Mouse (Mus musculus): ENCODE measurements around the gene Bnipl.

The Bnipl gene

DNA sequence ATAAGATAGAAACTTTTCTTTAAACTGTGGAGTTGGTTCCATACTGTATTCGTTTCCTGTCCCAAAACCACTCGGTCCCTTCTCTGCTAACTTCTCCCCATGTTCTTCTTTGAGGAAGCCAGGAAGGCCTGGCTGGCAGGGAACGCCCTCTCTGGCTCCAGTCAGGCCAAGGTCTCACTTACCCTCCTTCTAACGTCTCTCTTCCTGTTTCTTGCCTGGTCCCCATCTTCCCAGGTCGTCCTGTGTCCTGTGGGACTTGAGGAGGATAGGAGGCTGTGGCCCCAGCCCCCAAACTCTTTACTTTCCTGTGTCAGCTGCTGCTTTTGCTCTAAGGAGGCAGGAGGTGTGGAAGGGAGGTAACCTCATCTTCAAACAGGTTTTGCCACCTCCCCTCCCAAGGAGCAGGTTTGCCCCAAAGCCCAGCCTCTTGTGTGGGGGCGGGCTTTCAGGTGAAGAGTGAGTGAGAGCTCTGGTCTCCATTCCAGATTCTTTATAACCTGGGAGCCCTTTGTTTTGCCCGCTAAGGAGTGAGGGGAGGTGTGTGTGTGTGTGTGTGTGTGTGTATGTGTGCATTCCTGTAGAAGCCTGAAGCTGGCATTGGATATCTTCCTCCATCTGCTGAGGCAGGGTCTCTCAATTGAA lies at the start of gene Bnipl:
Gene Bnipl, minus strand, starts transcription at position 411 of the 642 bp plus-strand sequence.
- no peak for DNase-seq

DNA sequence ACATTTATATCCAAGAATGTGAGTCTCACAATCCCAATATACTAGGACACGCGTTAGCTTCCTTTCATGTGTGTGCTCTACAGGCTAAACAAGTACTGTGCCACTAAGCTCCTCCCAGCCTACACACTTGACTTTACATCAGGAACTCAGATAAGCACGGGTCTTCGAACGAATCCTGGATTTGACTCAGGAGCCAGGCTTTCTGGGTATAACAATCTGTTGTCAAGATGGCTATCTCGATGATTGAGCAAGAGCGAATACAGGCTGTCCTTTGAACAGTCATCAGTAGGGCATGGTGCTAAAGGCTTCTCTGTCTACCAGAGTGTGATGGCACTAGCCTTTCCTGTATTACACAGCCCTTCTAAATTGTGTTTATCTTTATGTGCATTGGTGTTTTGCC lies 47.0 kb upstream of the Bnipl start:
- no peak for DNase-seq

DNA sequence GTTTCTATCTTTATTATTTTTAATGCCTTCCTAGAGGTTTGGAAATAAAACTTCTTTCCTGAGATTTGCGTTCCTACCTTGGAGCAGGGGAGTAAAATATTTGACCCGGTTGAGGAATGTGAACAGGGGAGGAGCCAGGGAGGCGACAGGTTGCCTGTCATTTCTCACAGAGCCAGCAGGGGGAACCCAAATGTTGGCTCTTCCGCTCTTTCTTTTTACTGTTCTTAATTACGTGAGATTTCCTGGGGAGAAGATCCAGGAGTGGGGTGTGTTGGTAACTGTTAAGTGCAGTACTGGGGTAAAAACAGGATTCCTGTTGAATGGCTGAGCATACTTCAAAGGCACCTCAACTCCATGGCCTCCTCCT lies 45.1 kb upstream of the Bnipl start:
- peak; percentile 70 to 76 for DNase-seq

DNA sequence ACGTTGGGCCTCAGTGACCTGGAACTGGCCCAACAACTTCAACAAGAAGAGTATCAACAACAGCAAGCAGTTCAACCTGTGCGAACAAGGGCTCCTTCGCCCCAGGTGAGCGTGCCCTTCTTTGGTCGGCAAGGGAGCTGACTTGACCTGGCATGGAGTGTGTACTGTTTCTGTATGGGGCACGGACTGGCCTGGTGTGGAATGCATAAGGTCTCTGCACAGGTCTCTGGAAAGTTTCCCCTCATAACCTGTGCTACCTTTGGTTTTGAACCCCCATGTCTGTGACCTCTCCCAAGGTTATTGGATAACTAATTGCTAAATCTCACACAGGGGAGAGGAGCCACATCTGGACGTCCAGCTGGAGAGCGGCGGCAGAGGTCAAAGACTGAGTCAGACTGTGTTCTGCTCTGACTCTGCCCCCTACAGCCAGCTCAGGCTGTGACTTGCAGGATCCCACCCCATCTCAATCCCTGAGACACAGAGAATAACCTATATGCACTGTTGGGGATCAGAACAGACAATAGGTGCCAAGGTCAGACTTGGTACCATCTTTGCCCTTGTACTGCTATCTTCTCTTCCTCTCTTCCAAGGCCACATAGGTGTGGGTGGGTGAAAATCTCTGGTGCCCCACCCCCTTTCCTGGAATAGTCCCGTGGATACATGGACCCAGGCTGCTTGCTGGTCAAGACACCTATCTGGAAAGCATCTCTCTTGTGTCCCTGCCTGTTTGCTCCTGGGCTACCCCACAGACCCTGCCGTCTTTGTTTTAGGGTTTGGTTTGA lies 44.5 kb upstream of the Bnipl start:
- DNase-seq: peak; percentile 29 to 52

DNA sequence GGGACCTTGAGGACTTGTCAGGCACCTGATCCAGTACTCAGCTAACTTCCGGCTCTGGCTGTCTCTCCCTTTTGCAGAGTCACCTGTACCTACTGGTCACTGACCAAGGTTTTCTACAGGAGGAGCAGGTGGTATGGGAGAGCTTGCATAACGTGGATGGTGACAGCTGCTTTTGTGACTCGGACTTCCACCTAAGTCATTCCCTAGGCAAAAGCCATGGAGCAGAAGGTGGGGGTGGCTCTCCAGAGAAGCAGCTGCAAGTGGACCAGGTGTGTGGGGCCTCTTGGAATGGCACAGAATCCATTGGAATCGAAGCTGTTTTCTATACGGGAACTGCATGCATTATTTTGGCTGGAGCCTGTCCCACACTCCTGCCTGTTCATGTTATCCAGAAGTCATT lies 43.7 kb upstream of the Bnipl start:
- DNase-seq: no peak

DNA sequence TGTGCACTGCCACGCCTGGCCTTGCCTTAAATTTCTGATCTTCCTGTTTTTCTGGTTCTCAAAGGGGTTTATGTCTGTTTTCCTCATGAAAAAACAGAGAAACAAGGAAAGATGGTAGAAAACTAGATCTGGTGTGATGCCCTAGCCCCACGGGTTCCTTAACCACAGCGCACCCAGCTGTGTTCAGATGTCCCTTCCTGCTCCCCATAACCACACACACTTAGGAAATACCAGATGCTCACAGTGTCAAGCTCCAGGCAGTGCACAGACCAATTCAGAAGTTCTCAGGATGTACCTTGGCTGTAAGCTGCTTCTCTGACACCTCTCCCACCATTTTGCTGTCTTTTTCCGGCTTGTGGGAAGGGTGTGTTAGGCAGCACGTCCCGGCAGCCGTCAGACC lies 43.3 kb upstream of the Bnipl start:
- no peak for DNase-seq

DNA sequence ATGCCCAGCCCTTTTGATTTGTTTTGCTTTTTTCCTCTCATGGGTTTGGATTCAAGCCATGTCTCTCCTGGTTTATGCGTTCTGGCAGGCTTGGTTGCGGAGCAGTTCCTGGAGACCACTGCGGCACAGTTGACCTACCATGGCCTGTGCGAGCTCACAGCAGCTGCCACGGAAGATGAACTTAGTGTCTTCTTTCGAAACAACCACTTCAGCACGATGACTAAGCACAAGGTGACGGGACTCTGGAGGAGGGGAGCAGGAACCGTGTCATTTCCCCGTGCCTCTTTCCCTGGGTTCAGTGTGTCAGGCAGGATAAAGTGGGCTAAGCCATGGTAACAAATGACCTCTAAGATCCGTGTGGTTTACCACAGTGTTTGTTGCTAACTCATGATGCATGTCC lies 42.5 kb upstream of the Bnipl start:
- peak in 1 of 2 experiments; percentile 30 for DNase-seq

DNA sequence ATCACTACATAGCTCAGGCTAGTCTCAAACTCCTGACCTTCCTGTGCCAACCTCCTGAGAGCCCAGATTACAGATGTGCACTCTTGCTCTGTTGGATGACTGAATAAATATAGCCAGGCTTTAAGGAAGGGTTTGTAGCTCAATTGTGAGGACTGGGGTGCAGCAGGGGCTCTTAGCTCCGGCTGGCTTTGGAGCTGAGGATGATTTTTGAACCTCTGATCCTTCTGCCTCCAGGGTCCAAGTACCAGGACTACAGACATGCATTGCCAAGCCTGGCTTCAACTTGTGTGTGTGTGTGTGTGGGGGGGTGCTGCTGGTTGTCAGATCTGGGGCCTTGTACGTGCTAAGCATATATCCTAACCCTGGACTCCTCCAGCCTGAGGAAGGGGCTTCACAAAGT lies 41.9 kb upstream of the Bnipl start:
- DNase-seq: no peak

DNA sequence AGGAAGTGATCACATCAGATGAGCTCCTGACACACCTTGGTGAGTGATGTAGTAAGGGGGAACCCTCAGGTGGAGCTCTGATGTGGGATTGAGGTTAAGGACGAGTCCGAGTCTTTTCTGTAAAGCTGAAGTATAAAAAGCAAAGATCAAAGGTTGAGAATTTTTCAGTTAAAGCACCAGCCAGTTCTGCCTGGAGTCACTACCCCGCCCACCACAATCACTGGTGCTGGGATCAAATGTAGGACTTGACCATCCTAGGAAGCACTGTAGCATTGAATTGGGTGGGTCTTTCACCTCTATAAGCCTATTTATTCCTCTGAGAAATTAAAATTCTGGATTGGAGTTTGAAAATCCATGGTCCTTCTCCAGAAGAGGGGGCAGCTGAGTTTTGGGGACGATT lies 40.0 kb upstream of the Bnipl start:
- no peak for DNase-seq

DNA sequence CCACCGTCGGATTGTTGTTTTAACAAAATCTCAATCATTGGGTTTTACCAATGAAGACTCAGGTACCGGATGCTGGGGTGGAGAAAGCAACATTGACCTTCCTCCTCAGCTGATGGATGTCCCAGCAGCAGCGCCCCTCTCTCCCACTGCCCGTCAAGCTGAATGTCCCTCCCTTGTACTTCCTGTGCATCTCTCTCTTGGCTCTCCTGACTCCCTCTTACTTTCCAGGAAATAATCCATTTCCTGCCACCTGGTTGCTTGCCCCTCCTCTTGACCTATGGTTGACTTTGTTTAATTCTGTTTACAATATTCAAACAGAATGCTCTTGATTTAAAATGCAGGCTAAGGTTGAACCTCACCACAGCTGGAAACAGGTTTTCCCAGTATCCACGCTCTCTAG lies 39.2 kb upstream of the Bnipl start:
- no peak for DNase-seq

DNA sequence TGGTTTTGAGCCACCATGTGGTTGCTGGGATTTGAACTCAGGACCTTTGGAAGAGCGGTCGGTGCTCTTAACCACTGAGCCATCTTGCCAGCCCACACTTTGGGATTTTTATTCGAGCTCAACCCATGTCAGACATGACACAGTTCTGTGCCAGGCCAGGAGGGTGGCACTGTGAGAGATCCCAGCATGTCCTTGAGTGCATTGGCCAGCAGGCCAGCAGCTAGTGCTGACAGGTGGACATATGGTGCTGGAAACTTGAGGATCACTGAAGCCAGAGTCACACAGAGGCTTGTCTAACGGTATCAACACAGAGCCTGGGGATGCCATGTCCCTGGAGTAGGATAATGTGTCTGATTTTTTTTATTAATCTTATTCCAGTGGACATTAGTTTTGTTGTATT lies 38.4 kb upstream of the Bnipl start:
- DNase-seq: no peak

DNA sequence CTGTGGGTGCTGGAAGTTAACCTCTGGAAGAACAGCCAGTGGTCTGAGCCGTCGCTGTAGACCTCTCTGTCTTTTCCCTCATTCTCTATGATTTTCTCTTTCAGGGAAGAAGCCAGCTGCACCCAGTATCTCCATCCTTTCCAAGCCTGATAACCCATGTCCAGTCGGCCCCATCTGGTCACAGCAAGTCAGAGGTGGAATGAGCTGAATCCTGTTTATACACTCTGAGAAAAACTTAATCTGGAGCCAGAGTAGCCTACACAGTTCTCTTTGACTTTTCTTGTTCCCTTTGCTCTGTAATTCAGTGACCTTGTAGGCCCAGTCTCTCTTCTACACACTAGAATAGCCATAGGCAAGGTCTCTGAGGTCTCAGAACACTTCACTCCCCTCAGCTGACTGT lies 36.5 kb upstream of the Bnipl start:
- DNase-seq: no peak

DNA sequence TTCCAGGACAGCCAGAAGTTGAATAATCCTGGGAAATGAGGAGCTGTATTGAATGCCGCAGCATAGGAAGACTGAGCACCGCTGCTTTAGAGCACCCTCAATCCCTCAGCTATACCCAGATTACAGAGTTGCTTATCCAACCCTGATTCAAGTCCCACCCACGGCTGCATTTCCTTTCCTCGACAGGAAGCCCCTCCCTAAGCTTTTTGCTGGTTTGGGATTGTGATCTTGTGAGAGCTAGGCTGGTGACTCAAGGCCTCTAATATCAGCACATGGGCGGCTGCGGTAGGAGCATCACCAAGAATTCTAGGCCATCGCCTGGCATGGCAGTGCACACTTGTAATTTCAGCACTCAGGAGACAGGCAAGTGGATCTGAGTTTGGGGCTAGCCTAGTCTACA lies 35.5 kb upstream of the Bnipl start:
- peak in 1 of 2 experiments; percentile 15 for DNase-seq

DNA sequence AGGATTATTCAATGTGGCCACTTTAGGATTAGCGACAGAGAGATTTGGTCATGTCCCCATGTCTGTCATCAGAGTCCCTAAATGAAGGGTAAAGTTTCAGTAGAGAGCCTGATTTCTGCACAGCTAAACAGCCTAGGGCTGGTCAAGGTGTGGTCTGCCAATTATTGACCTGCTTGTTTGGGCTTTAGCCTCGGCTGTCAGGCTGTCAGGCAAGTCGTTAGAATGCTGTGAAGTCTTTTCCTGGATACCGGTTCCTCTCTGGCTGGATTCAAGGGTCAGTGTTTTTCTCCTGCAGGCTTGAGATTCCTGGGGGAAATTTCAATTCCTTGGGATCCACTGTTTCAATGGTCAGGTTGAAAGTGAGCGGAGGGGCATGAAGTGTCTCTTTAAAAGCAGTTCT lies 35.0 kb upstream of the Bnipl start:
- DNase-seq: peak in 1 of 2 experiments; percentile 35

DNA sequence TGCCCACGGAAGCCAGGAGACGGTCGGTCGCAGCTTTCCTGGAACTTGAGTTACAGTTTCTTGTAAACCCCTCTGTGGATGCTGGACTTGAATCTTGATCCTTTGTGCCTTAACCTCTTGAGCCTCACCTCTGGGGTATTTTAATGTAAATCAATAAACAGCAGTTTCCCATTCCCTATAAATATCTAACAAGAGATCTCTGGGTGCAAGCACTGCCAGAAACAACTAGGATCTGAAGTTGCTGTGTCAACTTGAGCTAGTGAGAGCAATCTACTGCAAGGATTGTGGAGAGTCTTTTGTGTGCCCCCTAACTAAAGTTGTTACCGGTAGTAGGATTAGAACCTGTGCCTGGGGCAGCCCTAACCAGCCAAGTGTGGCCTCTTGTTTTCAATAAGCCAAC lies 34.4 kb upstream of the Bnipl start:
- DNase-seq: no peak

DNA sequence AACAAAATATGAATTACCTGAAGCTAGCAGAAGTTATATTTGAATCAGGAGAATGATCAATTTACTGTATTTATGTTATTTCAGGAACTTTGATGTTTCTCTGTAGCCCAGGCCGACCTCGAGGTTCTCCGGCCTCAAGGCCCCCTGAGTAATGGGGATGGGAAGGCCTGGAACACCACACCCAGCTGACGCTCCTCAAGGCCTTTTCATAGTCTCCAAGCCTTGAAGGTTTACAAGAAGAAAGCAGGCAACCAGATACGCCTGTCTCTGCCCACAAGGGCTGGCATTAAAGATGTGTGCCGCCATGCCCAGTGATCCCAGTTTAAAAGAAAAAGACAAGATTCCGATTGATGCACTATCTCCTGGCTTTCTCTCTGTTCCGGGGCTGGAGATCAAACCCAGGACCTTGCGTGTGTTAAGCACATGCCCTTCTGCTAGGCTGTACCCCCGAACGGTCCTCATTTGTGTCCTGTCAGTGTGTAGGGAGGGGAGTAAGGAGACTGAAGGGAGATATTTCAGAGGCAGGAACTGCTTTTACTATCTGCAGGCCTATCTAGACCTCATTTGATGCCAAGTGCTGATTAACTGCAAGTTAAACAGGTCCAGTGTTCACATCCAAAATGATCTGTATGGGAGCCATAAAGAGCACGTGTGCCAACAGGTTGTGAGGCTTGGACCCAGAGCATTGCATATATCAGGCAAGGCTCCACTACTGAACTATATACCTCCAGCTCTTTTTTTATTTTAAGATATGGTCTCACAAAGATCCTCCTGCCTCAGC lies 33.7 kb upstream of the Bnipl start:
- DNase-seq: no peak

DNA sequence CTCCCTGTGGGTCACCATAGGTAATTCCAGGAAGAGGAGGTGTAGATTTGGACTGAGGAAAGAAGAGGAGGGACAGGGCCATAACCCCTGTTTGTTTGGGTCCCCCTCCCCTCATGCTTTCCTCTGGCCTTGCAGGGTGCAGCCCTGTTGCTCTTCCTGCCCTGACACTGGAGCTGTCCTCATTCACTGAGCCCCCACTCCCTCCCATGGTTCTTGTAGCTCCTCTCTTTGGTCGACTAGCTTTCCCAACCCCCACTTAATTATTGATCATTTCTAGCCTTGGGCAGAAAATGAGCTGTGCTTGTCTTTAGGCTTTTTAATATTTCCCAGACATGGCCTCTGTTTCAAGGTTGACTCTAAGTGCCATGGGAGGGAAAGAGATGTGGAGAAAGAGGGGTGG lies 33.1 kb upstream of the Bnipl start:
- DNase-seq: no peak

DNA sequence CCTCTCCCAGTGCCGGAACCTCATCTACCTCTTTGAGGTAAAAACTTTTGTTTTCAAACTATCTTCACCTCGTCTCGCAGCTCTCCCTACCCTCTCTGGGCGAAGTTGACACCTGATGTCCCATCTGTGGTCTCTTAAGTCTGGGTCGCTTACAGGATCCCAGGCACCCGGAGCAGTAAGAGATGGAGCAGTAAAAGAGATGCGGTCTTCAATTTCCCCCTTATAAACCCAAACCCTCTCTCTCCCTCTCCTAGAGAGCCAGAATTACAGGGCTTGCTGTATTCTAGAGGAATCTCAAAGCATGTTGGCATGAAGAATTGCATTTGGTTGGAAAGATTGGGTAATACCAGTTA lies 32.6 kb upstream of the Bnipl start:
- no peak for DNase-seq

DNA sequence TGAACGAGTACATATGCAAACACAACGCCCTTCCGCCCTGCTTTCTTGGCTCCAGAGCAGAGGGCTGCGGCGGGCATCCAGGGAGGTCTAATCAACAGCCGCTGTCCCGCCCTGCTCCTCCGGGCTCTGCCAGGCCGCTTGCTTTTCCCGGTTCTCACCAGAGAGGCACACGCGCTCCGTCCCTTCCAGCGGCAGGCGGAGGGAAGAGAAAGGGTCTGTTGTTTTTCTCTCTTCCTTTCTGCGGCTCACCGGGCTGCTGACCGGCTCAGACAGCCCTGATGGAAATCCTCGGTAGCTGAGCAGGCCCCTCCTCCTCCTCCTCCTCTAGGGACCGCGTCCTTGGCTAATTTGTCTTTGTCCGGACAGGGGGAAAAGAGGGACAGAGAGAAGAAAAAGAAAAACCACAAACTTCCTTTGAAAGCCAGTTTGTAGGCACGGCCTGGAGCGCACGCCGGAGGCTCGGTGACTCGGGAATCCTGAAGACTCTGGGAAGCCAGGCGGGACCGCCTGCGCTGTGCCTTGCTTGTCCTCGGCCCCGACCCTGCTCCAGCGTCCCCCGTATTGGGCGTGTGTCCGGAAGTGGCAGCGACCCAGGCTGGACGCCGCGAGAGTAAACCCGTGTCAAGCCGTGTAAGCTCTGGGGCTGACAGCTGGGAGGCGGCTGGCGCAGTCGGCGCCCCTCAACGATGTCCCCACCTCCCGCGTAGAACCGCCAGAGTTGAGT lies 32.0 kb upstream of the Bnipl start:
- peak; percentile 86 to 91 for DNase-seq

DNA sequence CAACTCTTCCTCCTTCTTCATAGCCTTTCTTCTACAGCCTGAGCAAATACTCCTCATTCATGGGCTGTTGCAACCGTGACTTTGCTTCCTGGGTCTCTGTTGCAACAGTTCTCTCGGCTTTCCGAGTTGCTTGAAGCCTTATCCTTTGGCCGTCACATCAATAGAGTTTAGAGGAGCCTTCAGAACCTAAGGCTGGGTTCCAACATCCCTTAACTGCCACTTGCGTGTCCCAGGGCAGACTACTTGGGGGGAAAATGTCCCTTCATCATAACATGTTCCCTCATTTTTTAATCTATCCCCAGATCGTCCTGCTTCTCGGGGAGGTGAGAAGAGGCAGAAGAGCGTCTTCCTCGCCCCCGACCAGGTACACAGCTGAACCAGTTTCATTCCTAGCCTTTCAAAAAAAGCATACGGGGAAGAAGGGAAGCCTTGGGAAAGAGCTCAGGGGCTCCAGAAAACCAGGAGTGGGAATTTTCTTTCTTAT lies 31.4 kb upstream of the Bnipl start:
- peak; percentile 27 to 44 for DNase-seq

DNA sequence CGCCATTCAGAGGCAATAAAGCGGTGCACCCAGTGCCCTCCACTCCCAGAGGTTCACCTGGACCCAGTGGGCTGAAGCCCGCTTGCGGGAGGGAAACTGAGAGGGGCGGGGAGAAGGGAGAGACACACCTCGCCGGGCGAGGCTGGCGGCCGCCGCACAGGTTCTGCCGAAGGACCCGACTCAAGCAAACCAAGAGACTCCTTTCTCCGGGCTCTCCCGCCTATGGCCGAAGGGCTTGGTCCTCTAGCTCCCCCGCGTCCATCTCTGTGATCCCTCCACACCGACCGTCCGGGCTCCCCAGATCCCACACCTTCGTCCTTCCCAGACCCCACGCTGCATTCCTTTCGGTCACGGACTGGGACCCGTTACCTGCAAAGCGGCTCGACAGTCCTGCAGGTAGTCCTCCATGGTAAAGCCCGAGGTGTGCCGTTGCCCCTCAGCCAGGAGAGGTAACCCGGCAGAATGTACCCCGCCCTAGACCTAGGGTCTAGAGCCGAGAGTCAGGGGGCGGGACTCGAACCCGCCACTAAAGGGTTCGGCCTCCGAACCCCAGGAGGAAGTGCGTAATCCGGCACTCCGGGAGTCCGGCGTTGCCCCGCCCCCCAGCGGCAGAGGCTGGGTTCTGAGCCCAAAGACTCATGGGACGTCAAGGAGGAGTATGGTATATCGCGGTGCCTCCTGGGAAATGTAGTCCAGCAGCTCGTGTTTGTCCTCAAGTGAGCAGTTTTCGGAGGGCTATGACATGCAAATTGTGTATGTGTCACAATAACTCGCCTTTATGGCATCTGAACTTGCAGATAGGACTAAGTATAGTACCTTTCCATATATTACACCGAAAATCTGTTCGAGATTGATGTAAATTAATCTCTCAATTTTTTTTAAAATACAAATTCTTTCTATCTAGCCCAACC lies 30.5 kb upstream of the Bnipl start, which contains the start of the genes Mindy1 and Prune1:
Gene Mindy1, plus strand, starts transcription at position 130 of the 911 bp plus-strand sequence.
Gene Prune1, minus strand, starts transcription at position 861 of the 911 bp plus-strand sequence.
- peak; percentile 99 to 100 for DNase-seq

DNA sequence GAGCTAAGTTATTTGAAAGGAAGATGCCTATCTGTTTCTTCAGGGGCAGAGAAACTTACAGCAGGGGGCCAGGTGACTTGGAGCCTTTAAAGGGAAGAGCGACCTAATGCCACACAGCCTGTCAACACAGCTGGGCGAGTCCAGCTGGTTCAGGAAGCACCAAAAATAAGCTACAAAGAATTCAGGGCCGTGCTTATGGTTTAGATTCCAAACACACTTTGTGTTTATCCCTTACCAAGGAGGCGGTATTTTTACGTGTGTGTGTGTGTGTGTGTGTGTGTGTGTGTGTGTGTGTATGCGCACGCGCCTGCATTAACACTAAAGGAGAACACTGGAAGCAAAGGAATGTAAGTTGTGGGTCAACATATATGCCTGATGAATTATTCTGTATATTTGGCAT lies 29.8 kb upstream of the Bnipl start:
- peak; percentile 54 to 64 for DNase-seq
